Mouse (Mus musculus) MEL (cell line): Measurements from ENCODE around the gene Sgms1.

Experiments
- USF1 ChIP-seq: IDR thresholded peaks from 2 replicates; pipeline ENCODE4 v1.6.1; 2014; ENCODE audit warnings: low read depth, mild to moderate bottlenecking, inconsistent platforms, low read length, improper control_type of control experiment, moderate library complexity
- ZC3H11A ChIP-seq: IDR thresholded peaks from 2 replicates; pipeline ENCODE4 v1.6.1; 2012; ENCODE audit warnings: low read depth, mild to moderate bottlenecking, inconsistent platforms, low read length, improper control_type of control experiment

GRCm38 (mm10) chr19:32330231-32330630, 59.3 kb downstream of the Sgms1 start:
- TF ChIP-seq USF1 (no peak), ZC3H11A (no peak)
